Mouse (Mus musculus) 3T3-L1 (cell line): ENCODE measurements around the gene Akr1b8.
A peak's percentile ranks its signal among the peaks of the same experiment; 100 is the strongest.
"Not testable (repeated sequence)": the region's sequence is repeated elsewhere in the genome, so short reads cannot be mapped to it uniquely, and the experiment has no call there.

Experiments used
- DNase-seq: peaks from one replicate; pipeline ENCODE4 v3.0.0-alpha.2; 2015; ENCODE audit warnings: low read depth, low spot score

Gene Akr1b8

DNA sequence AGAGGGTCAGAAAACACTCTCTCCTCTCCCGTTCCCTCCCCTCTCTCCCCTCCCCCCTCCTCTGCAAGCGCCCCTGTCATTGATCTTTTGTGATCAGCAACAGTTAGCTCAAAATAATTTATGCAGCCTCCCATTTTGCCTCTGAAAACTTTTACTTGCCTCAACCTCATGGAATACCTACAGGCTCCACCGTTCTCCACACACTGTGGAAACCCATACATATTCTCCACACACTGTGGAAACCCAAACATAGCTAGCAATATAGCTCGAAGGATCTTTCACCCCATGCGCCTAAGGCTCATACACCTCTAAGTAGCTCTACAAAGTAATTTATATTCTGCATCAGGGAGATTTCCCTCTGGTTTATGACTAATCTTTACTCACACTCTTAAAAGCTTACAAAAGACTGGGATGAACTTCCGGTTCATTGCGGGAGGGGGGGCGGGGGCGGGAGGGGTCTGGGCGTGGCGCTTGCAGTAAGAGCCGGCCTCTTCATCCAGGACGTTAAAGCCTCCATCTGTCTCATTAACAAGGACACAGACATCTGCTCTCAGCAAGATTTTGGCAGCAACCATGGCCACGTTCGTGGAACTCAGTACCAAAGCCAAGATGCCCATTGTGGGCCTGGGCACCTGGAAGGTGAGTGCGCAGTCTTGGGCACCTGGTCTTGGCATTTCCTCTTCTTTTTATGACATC is at the start of gene Akr1b8:
Gene Akr1b8 (plus strand): TSS at position 462 of the 696 bp plus-strand sequence.
- DNase-seq, result peak; percentile 83

DNA sequence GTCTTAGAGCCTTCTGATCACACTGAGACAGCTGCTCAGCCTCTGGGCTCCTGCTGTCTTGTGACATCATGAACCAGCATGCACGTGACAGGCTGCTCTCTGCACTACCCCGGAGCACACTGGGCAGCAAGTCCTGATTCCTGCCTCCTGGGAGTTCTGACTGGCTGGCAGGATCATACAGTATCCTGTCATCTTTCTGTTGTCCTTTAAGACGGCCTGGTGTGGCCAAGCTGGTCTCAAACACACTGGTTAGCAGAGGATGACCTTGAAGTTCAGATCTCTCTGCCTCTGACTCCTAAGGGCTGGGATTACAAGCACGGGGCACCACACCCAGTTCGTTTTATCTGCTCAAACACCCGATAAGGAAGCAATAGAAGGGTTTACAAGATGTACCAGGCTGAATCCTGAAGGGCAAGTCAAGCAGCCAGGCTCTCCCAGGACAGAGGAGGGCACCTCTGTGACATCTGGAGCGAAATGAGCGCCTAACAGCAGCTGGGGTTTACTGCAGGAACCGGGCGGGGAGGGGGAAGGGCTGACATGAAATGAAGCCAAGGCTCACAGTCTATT is 49.2 kb upstream of the Akr1b8 start:
- no peak for DNase-seq

DNA sequence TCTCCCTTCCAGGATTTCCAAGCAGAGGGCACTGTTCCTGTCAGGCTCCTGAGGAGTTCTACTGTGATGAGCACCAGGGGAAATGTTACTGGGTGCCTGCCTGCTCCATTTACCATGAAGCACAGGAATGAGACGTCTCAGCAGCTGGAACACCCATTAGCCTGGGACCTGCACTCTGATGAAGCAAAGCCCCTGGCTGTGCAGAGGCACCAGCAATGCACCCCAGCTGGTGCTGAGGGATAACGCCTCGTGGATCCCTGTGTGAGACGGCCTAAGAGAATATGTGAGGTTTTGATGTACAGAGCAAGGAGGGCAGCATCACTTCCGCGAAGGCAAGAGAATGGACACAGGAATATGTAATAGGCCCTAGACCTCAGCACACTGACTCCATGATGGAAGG is 47.1 kb upstream of the Akr1b8 start:
- no peak for DNase-seq

DNA sequence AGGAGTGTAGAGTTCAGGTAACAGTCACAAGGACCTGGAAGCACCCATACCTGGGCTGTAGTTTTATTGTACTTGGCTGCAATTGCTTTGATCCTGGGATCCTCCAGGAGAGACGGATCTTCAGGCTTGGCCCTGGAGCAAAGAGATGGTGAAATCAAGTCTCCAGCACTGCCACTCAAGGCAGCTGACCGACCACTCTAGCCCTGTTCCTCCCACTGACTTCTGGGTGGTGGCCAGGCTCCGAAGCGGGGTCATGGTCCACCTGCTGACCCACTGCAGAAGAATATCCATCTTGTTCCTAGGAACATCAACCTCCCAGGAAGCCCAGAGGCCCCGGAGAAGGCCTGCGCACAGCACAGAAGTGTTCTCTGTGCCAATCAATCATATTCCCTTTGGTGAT is 44.4 kb upstream of the Akr1b8 start:
- DNase-seq, result no peak

DNA sequence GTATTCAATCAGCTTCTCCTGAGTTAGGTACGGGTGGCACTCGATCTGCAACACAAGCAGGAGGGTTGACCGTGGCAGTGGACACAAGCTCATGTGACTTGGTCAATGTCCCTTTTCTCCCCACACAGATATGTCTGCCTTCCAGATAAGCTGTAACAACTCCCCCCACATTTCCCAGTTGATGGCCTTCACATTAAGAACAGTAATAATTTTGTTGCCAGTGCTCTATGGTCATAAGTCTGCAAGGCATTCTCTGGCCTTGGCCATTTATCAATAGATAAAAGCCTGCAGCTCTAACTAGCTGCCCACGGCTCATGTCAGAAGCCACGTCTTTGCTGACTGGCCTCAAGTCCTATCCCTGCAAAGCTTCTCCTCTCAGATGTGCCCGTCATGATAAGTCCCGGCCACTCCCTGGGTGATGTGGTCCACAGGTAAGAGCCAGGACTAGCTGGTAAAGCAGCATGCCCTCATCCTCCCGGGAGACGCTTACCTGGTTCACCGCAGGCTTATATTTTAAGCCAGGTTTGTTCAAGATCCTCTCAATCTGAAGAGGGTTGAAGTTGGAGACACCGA is 43.8 kb upstream of the Akr1b8 start:
- no peak for DNase-seq

DNA sequence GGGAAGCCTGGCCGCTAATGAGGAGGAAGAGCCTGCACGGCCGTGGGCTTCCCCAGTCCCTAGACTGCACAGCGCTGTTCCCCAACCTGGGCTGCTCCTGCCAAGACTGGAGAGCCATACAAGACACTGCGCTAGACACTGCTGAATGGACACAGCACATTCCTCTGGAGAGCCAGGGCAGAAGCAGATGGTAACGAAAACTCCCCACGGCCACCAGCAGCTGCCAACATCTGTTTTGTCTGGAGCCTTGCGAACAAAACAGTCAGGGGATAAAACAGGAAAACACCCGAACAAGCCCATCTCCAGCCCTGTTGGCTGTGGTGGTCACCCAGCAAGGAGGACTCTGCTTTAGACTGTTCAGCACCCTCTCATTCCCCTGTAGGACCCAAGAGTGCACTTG is 40.5 kb upstream of the Akr1b8 start:
- DNase-seq, result no peak

DNA sequence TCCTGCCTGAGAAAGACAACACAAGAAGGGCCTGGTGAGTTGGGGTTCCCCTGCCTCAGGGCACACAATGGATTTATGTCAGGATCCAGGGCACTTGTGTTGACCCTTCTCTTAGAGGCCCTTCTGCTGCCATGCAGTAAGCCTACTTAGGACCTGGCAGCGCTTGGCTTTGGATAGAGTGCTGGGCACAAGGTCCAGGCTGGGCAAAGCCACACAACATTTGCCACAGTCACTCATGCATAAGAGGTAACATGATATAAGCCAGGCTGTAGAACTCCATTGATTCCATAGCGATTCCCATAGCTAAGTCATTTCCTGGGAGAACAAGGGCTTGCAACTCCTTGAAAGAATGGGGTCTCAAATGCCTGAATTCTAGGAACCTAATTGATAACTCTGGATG is 40.0 kb upstream of the Akr1b8 start:
- DNase-seq, result no peak

DNA sequence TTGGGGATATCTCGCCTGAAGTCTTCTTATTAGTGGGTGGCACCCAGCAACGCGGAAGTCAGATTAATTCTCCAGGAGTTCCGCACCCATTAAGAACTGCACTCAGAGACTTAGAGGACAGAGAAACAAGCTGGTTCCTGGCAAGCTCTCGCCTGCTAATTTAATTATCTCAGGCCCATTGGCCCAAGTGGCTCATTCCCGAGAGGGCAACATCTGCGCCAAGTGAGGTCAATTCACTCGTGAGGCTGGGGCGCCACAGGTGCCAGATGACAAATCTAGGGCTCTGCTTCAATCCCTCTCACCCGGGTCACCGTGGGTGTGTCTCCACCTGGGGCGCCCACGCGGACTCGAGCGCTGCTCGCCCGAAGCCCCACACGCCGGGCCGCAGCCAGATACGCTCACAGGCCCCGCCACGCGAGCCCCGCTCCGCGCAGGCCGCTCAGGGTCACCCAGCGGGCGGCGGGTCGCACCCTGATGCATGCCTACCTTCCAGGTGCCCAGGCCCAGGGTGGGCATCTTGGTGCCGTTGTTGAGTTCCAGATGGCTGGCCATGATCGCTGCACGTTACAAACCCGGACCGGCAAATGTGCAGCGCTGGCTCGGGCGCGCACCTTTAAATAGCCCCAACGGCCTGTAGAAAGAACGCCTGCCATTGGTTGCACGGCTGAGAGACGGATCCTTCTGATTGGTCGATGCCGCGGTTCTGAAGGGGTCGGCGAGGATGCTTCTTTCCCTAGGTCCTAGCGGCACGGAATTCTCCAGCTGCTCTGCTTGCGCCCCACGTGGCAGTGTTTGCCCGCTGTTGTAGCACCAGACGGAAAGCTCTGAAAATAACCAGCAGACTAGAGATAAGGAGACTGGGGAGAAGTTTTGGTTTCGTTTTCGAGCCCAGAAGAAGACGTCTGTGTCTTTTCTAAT is 36.8 kb upstream of the Akr1b8 start, which contains the start of gene Akr1b3:
Gene Akr1b3 (minus strand): TSS at position 625 of the 918 bp plus-strand sequence.
- peak; percentile 100 for DNase-seq

DNA sequence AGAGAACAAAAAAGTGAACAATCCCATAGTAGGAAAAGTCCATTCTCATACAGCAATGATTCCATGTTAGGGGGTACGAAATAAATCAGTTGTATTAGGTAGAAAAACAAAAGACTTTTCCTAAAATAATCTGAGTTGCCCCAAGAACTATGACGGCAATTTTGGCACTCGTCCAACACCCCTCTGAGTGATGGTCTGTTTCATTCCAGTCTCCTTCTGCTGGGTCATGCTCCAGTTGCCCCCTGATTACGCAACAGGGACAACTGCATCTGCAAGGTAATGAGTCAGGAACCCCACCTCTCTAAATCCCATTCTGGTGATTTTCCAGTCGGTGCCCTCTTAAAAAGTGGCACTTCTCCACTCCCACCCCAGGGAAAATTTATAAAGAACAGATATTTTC is 35.7 kb upstream of the Akr1b8 start:
- peak; percentile 80 for DNase-seq

DNA sequence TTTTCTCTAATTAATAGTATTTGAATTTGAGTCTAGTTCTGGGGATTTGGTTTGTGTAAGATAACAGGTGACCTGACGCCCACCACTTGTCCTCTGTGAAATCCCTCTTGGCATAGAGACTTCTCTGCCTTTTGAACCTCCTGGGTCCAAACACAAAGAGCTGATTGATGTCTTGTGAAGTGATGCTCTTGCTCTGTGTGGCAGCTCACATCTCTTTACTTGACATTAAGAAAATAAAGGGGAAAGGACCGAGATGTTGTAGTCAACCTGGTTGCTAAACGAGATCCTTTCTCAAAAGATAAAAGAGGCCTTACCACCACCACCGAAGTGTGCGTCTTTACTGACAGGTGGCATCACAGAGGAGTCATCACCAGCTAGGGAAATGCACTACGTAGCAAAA is 35.3 kb upstream of the Akr1b8 start:
- peak; percentile 39 for DNase-seq

DNA sequence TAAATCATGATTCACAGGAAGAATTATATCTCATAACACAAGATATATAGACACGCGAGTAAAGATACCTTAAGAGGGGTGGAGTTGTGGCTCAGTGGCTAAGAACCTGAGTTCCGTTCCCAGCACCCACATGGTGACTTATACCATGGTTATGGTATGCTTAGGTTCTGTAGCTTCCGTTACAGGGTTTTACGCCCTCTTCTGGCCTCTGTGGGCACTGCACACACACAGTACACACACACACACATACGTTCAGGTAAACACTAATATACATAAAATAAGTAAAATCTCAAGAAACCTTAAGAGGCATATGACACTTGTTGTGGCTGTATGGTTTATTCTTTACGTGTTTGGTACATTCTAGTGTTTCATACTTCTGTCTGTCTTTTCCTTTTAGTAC is 31.8 kb upstream of the Akr1b8 start:
- no peak for DNase-seq

DNA sequence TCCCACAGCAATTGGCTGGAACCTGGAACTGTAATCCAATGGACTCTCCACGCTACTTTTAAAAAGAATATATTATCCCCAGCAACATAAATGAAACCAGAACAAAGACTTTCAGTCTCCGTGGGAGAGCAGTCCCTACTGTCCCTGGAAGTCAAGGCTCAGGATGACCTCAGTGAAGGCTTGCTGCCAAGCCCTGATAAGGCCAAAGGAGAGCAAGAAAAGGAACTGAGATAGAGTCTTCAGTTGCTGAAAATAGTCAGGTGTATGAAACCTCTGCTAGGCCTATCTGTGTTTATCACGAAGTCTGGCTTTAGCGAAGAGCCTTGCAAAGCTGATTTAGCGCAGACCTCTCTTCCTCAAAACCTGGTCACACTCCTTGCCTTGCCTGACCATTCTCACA is 22.5 kb upstream of the Akr1b8 start:
- DNase-seq, result no peak

DNA sequence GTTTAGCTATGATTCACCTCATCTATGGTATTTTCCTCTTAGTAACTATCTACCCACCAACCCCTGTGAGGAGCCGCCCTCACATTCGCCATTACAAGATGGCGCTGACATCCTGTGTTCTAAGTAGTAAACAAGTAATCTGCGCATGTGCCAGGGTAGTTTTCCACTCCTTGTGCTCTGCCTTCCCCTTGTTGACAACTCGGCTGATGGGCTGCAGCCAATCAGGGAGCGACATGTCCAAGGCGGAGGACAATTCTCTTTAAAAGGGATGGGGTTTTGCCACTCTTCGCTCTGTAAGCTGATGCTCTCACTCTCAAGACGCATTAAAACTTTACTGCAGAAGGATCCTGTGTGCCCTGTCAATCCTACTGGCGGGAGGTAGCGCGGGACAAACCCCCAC is 22.1 kb upstream of the Akr1b8 start:
- not testable (repeated sequence) for DNase-seq

DNA sequence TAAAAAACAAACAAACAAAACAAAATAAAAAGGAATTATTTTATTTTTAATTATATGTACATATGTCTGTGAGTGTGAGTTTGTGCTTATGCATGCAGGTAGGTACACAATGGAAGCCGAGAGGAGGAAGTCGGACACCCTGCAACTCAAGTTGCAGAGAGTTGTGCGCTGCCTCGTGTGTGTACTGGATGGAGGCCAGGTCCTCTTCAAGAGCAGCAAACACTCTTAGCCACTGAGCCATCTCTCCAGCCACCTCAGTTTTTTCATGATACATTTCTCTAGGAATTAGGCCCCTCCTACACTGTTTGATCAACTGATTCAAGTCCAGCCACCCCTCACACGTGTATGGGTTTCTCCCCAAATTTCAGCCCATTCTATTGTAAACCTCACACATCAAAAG is 19.2 kb upstream of the Akr1b8 start:
- no peak for DNase-seq

DNA sequence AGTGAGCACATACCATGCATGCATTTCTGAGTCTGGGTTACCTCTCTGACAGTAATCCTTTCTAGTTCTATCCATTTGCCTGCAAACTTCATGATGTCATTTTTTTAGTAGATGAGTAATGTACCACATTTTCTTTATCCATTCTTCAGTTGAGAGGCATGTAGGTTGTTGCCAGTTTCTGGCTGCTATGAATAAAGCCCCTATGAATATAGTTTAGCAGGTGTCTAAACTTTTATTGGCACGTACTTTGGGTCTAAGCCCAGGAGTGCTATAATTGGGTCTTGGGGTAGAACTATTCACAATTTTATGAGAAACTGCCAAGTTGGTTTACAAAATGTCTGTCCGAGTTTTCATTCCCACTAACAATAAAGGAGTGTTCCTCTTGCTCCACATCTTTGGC is 16.1 kb upstream of the Akr1b8 start:
- DNase-seq, result no peak

DNA sequence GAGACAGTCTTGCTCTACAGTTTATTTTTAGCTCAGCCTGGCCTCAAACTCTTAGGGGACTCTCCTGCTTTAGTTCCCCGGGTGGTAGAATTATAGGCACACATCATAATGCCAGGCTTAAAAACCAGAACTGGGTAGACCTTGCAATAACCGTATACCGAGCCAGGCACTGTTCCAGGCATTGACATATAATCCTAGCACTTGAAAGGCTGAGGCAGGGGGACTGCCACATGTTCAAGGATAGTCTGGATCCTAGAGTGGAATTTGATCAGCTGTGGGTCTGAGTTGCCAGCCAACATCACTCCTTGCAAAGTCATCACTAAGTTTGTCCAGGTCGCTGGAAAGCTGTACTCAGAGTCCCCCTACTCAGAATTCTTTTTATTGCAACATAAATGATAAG is 11.9 kb upstream of the Akr1b8 start:
- no peak for DNase-seq

DNA sequence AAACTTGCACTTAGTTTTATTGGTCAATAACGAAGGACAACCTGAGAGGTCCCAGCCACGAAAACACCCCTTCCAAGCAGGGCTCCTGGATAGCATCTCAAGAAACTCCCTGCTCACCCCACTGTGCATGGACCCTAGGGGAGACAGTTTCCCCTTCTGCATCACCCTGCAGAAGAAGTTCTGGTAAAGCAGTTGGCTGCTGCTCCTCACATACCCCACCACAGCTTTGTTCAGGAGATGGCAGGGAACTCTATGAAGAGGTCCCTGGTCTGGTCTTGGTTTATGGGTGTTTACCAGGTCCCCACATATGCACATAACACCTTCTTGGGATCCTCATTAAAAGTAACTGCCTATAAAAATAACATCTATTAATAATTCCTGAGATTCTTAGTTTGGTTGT is 11.4 kb upstream of the Akr1b8 start:
- no peak for DNase-seq

DNA sequence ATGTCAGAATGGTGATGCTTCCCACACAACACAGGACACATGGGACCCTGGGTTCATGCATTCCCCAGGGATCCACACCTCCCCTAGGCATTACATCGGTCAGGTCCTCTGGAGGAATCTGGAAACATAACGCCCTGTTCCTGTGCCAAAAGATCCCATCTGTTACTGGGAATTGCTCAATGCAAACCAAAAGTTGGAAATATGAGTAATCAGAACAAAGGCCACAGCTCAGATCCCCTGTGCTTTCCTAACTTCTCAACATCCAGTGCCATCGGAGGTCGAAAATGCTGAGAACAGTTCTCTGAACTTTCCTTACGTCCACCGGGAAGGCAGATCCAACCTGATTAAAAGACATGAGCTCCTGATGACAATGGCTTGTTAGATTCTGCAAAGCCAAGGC is 10.5 kb upstream of the Akr1b8 start:
- peak; percentile 94 for DNase-seq

DNA sequence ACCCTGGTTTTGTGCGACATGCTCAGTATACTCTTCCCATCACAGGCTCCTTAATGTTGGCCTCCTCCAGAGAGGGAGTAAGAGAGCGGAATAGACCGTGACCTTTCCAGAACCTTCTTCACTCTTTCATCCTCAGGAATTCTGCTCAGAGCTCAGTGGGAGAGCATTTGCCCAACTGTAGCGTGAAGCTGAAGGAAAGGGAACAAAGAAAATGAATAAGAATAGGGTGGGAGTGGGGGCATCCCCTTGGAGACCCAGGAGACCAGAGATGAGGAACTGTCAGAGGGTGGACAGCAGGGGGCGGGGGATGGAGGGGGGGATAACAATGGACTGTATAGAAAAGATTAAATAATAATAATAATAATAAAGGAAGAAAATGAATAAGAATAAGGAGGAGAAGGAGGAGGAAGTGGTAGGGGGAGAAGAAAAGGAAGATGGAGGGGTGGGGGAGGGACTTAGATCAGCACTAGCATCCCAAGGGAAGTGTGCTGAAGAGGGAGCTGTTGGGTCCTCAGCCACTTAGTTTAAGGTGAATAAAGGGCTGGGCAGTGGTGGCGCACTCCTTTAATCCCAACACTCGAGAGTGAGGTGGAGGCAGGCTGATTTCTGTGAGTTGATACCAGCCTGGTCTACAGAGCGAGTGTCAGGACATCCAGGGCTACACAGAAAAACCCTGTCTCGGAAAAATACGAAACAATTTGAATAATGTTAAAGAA is 9.6 kb upstream of the Akr1b8 start:
- DNase-seq, result no peak

DNA sequence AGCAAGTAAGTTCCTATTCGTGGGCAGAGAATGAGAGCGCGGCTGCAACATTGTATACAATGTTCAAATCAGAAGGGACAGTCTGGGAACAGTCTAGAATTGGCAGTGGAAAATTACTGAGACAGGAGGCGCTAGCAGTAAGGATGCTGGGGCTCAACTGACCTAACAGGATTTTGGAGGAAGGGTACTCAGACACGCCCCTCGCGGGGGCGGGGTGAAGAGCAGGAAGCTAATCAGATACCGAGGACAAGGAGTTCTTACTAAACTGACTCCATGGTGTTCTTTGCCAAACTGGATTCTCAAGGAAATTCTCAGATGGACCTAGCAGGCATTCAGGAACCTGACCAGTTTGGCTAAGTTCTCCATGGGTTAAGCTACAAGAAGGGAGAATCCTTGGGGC is 9.0 kb upstream of the Akr1b8 start:
- DNase-seq, result no peak

DNA sequence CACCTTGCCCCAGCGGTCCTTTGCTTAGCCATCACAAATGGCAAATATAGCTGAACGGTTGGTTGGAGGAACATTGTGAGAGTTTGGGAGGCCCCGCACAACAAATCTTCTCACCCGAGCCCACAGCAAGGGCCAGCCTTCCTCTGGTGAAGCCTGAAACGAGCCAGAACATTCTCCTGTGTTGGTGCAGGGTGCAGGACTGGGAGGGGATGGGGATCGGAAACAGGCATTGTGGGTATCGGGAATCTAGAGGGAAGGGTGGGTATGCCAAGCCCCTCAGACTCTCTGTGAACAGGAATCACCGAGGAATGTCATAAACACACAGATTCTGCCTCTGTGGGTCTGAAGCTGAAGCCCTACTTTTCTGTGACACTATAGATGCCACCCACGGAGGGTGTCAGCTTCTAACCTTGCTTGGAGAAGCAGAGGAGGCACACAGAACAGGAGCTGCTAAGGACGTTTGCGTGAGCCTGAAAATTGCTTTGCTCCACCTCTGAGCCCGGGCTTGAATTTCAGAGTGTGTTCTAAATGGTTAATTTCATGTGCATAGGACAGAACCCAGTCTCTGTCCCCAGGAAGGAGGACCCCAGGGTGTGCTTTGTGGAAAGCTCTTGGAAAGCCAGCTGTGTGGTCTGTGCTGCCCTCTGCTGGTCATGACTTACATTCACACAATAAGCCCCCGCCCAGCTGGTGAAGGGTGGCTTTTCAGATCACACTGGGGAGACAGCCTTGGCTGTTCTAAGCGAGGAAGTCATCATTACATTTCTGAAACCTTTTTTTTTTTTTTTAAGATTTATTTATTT is 7.6 kb upstream of the Akr1b8 start:
- DNase-seq, result peak; percentile 91
